Mouse (Mus musculus) monocyte, adult 2 months (primary cell): Measurements from ENCODE around the gene Kctd21.

Experiments used
- DNase-seq, 2 experiments: peaks; one replicate each; pipeline ENCODE4 v3.0.0; 2022; ENCODE audit warnings: low spot score in 2 of 2, low read depth in 1 of 2

Kctd21 gene

DNA sequence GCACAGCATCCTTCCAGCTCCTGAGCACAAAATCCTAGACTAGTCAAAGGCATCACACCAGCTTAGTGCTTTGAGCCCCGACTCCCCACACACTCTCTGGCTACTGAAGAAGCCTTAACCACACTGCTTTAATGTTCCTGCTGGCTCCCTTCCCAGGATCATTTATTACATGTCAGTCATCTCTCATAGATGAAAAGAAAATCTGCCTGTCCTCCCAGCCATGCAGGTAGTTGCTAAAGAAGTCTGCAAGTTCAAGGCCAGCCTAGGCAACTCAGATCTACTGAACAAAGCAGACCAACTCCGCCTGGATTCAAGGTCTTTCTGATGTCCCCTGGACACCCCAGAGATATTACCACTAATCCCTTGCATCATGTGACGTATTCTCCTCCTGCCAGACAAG, 14.4 kb upstream of the Kctd21 start:
- DNase-seq: no peak

DNA sequence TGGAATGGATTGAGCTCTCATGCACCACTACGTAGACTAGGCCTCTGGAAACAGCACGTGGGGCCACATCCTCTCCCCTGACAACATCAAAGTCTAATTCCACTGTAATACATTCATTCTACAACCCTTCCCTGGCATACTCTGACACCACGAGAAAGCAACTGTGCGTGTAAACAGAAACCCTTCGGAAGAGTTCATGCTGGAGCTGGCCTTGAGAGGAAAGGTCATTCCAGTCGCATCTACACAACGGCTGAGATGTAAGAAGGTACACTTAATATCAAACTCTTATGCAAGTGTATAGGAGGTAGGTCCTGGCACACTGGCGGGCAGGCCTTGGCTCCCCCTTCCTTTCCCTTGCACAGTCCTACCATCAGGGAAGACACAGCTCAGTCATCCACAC, 7.8 kb upstream of the Kctd21 start:
- no peak for DNase-seq

DNA sequence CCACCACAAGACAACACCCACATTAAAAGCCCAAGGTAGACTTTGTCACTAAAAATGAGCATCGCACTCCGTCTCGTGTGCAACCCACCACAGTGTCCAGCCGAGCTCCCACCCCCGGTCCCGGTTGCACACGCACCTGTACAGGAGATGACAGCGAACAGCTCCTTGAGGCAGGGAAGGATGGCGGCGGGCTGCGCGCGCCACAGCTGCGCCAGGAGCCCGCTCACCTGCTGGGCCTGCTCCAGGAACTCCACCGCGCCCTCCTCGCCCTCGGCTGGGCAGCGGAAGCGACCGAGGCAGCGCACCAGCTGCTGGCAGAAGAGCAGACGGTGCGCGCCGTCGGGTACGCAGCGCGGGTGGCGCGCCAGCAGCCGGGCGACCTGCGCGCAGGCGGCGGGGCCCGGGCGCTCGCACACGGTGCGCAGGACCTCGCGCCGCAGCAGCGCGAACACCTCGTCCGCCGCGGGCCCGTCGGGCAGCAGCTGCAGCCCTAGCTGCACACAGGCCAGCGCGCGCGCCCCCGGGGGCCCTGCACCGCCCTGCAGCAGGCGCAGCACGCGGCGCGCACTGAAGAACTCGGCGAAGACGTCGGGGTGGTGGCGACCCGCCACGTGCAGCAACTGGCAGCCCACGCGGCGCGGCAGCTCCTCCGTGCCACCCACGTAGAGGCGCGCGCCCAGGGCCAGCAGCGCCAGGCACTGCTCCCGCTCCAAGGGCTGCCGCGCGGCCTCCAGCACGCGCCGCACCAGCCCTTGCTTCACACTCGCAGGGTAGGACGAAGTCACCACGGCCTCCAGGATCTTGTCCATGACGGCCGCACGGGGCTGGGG, 6.8 kb upstream of the Kctd21 start:
- no peak for DNase-seq

DNA sequence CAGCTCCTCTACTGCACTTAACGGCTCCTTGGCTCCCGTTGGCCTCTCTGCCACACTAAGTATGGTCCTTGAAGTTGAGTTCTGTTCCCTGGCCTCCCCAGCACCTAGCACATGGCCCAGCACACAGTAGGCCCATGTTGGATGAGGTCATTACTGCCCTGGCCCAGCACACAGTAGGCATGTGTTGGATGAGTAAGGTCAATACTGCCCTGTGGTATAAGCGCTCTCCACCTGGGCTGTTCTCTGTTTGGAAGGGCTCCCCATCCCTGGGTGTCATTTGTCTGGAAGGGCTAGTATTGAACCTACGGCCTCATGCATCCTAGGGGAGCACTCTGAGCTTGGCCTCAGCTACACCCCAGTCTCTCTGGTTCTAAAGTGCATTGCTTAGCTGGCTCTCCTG, 4.8 kb upstream of the Kctd21 start:
- no peak for DNase-seq

DNA sequence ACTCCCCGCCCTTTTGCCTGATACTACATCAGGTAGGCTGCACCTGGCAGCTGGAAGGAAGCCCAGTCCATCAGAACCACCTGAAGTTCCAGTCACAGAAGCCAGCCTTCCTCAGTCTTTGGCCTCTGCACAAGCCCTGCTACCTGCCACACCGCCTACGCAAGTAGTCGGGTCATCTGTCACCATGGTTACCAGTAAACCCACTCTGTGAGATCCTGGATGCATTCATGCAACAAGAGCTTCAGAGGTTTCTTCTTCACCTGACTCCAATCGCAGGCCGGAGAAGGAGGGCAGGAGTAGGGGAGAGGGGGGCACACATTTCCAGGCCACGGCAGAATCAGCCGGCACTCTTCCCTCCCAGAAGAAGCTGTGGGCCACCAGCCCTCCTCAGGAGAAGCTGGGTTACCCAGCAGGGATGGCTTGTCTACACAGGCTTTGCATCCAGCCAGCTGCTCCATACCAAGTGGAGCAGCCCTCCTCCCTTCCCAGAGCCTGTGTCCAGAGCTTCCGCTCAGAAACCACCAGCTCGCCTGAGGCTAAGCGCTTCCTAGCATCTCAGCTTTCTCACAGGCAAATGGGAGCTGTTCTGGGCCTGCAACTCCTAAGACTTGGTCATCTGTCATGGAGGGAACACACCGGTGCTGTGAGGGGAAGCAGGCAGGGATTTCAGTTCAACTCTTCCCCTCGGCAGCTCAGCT, 3.1 kb upstream of the Kctd21 start:
- DNase-seq: no peak

- DNase-seq: no peak
These were observed 2.5 kb upstream of the Kctd21 start for GRCm38 (mm10) chr7:97329676-97330075.

DNA sequence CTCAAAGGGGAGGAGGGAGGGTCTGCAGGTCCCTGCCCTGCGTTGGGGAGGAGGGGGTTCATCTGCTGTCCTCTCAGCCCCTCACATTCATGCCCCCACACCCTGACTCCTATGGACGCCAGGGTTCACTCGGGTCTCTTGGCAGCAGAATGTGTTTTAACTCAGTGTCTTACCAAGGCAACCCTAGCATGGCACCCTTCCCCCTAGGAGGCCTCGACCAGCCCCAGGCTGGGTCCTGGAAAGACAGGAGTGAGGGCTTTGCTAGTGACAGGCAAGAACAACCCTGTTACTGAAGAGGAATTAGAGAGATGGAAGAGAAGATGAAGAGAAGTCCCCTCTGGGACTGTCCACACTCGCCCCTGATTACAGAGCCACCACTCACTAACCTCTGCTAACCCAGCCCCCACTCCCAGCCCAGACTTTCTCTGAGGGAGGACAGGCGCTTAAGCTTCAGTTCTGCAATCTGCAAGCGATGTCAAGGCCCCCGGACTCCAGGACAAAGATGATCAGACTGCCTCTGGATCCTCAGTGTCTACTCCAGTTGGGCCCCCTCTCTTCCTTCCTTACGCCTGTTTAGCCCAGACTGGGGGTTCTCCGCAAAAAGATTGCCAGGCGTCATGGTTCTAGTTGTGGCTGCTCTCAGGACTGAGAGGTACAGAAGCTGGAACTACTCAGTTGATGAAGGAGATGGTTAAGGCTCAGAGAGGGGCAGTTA, 1.0 kb upstream of the Kctd21 start:
- DNase-seq: no peak

DNA sequence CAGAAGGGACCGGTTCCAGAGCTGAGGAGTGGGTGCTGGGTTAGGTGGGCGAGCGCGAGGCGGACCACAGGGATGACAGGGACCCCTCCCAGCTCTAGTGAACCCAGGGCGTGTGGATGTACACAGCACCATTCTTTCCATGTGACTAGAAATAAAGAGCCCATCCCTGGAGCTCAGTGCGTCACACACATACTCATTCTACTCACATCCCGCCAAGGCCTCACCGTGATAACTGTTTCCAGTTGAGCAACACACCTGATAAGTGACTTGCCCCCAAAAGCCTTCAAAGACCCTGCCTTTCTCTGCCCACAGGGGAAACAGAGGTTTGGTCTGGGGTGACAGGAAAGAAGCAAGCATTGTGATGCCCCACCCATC, 527 bp downstream of the Kctd21 start:
- no peak for DNase-seq

DNA sequence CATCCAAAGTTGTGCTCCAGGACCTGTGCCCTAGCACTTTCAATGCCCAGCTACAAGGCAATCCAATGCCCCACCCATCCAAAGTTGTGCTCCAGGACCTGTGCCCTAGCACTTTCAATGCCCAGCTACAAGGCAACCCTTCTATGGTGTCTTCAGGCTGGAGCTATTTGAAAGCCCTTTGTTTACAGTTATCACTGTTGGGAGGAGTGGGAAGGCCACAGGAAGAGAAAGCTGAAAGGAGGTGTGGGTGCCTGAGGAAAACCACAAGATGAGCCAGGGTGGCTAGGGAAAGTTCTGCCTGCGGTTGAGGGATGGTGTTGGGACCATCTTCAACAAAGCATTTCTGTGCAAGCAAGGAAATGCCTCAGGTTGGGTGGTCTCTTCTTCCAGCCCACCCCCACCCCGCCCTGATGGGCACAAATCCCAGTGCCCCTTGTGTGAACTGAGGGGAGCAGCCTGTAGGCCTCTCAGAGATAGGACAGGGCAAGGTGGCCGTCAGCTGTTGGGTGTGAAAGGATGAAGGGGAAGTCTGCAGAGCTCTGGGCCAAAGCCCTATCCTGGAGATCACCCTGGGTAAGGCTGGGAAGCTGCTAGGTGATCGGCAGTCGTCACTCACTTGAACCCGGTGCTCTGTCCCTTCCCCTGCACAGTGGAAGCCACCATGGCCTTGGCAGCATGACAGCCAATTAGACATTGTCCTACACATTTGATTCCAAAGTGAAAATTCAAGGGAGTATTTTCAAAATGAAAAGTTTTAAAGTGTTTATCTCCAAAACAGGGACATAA, 1.2 kb downstream of the Kctd21 start:
- DNase-seq: no peak

DNA sequence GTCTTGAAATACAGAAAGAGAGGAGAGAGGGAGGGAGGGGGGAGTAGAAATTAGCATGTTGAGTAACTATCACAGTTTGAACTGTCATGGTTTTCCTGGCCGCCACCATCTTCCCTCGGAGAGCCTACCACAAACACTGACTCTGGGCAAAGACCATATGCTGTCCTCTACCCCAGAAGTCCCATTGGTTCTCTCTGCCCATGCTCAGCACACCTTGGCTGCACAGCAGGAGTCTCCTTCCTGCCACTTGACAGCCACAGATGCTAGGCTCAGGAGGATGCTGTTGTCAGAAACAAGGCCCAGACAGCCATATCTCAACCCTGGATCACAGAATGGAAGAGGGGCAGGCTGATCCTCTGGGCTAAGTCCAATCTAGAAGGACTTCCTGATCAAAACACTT, 2.3 kb downstream of the Kctd21 start:
- DNase-seq: no peak

GRCm38 (mm10) chr7:97336678-97337077, 4.6 kb downstream of the Kctd21 start:
- DNase-seq: peak in 1 of 2 experiments; percentile 38

GRCm38 (mm10) chr7:97338593-97338992, 6.5 kb downstream of the Kctd21 start:
- DNase-seq: no peak

GRCm38 (mm10) chr7:97339623-97340022, 7.5 kb downstream of the Kctd21 start:
- no peak for DNase-seq

DNA sequence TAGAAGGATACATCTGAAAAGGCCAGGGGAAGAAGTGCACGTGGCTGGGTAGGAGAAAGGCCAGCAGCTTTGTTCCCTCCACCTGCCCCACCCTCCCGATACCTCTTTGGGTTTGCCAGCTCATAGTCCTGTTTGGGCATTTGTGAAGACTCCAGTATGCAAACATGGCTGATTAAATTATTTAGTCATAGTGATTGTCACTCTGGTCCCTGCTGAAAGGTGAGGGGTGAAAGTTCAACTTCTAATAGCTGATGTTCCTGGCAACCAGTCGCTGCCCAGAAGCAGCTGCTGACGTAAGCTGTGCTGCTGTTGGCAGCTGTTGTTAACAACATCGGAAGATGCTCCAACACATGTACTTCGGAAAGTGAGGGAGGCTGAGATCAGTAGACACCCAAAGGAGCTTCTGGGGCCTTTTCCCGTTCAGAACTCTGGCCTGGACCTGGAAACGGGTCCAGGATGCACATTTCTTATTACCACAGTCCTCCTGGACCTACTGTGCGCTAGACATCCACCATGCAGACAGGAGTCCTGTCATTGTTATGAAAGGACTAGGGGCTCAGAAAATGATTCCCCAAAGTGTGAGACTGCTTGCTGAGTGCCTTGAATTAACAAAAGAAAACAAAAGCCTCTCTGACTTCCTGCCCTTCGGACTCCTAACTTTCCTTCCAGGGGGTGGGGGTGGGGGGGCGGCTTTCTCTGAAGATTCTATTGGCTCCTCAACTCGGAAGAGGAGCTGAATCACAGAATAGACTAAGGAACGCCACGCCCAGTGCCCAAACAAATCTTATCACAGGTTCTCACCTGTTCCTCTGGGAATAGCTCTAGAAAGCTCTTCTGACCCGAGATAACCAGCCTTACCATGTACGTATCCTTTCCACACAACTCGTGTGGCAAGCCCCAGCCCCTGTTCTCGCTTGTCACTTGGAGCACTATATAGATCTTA, 9.1 kb downstream of the Kctd21 start:
- DNase-seq: no peak

GRCm38 (mm10) chr7:97342961-97343360, 10.8 kb downstream of the Kctd21 start:
- DNase-seq: no peak

GRCm38 (mm10) chr7:97344655-97345054, 12.5 kb downstream of the Kctd21 start:
- no peak for DNase-seq

DNA sequence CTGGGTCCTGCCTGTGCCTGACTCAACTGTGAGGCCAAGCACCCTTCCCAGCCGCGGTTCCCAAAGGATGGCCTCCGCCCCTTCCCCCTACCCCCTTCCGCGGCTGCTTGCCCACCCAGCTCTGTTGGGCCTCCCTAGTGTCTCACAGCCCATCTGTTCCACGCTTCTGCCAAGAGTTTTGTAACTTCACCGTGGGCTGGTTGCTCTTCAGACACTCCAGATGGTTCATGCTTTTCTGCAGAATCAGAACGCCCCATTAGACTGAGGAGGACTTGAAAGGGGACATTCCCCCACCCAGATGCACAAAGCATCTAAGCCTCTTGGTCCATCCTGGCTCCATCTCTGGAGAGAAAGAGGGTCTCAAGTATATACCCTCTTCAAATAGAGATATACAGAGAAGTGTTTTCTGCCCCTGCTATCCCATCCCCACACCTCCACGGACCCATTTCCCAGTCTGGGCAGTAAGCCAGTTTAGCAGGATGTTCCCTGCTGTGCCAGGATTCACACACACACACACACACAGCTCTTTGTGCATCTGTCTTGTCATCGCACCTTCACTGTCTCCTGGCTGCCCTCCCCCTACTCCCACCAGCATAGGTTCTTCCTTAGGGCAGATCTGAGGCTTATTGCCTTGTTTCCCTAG, 13.2 kb downstream of the Kctd21 start:
- DNase-seq: no peak

DNA sequence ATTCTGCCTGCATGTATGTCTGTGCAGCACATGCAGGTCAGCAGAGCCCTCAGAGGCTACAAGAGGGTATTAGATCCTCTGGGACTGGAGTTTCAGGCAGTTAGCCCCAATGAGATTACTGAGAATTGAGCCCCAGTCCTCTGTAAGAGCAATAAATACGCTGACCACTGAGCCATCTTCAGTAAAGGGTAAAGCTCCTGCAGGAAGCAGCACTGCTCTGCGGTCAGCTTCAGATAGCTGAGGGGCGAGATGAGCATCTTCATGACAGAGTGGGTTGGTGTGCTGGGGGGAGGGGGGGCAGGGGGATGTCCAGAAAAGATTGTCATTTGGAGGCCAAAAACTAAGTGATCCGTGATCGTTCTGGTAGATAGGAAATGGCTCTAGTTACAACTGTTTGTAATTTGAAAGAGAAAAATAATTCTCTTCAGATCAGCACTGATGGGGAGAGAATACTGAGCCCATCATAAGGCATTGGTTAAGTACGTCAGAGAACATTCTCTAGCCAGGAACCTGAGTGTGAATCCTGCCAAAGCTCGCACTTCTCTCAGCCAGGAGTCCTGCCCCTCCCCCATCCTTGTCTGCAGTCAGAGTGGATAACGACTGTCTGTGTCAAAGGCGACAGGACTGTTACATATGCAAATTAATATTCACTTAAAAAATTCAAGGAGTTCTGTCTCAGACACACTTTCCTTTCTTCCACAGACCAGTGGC, 14.1 kb downstream of the Kctd21 start:
- DNase-seq: no peak

GRCm38 (mm10) chr7:97346822-97347166, 14.7 kb downstream of the Kctd21 start:
- no peak for DNase-seq
